Mouse (Mus musculus) forebrain, postnatal 0 days (tissue): ENCODE results near the gene Tmem144. TPM values are rescaled to one million over a fixed set of nuclear protein-coding genes. Genes with fewer than 3 reads are reported as not detected.

Experiments used
- ATAC-seq: fragments of 200-750 bp; cut with Nextera tagmentation; 2 replicates; pipeline ENCODE4 v1.8.0; 2017; ENCODE audit warnings: mild to moderate bottlenecking, moderate library complexity
- DNase-seq: peaks from one replicate; pipeline ENCODE4 v3.0.0-alpha.2; 2015
- H3K27ac ChIP-seq: fragments of 300-500 bp; sonication (generic); 2 replicates; pipeline ENCODE4 v1.5.1; 2014; ENCODE audit warnings: low read depth, mild to moderate bottlenecking, antibody characterized with exemption, low read length, moderate library complexity, mixed read lengths
- H3K27me3 ChIP-seq: fragments of 300-500 bp; sonication (generic); 2 replicates; pipeline ENCODE4 v1.6.1; 2014; ENCODE audit warnings: mild to moderate bottlenecking, low read length, mixed read lengths; ENCODE audit not compliant: insufficient read depth
- H3K36me3 ChIP-seq: fragments of 300-500 bp; sonication (generic); 2 replicates; pipeline ENCODE4 v1.6.1; 2014; ENCODE audit warnings: mild to moderate bottlenecking, moderate library complexity; ENCODE audit not compliant: insufficient read depth
- H3K4me1 ChIP-seq: fragments of 300-500 bp; sonication (generic); 2 replicates; pipeline ENCODE4 v1.6.1; 2014; ENCODE audit warnings: antibody characterized with exemption; ENCODE audit not compliant: insufficient read depth
- H3K4me2 ChIP-seq: fragments of 300-500 bp; sonication (generic); 2 replicates; pipeline ENCODE4 v1.6.1; 2014; ENCODE audit warnings: low read depth, mild to moderate bottlenecking, moderate library complexity
- H3K4me3 ChIP-seq: fragments of 300-500 bp; sonication (generic); 2 replicates; pipeline ENCODE4 v1.5.1; 2014; ENCODE audit warnings: low read depth, low read length, mixed read lengths
- H3K9ac ChIP-seq: fragments of 300-500 bp; sonication (generic); 2 replicates; pipeline ENCODE4 v1.6.1; 2014; ENCODE audit warnings: mild to moderate bottlenecking
- H3K9me3 ChIP-seq: fragments of 300-500 bp; sonication (generic); 2 replicates; pipeline ENCODE4 v1.6.1; 2016; ENCODE audit warnings: low read length
- CTCF ChIP-seq: sonication (generic); IDR thresholded peaks from 2 replicates; pipeline ENCODE4 v1.5.1; 2016; ENCODE audit warnings: antibody characterized with exemption, control low read depth, low read depth
- WGBS: fragments of 180-500 bp; shearing (Covaris S2); extraction: QIAGEN DNeasy Blood & Tissue Kit; methylation state at CpG from one replicate; pipeline ENCODE4 v1.1.7; 2014; 5-methylcytosine and 5-hydroxymethylcytosine counted together
- polyA plus RNA-seq: library from polyadenylated mRNA; unstranded; fragments of >200 nt; fragmentation: Nextera tagmentation; extraction: Ambion mirVana; gene quantifications from 2 replicates; pipeline ENCODE4 v1.2.1, GENCODE M21; 2015
- total RNA-seq: library from RNA; depleted of rRNA; stranded (reverse); fragments of >200 nt; gene quantifications from 2 replicates; pipeline ENCODE4 v1.2.3, GENCODE M21; 2014

Tmem144 gene
- total and polyA plus RNA-seq, 2 experiments from 2014 or later, result 1.00 to 2.6 TPM

DNA sequence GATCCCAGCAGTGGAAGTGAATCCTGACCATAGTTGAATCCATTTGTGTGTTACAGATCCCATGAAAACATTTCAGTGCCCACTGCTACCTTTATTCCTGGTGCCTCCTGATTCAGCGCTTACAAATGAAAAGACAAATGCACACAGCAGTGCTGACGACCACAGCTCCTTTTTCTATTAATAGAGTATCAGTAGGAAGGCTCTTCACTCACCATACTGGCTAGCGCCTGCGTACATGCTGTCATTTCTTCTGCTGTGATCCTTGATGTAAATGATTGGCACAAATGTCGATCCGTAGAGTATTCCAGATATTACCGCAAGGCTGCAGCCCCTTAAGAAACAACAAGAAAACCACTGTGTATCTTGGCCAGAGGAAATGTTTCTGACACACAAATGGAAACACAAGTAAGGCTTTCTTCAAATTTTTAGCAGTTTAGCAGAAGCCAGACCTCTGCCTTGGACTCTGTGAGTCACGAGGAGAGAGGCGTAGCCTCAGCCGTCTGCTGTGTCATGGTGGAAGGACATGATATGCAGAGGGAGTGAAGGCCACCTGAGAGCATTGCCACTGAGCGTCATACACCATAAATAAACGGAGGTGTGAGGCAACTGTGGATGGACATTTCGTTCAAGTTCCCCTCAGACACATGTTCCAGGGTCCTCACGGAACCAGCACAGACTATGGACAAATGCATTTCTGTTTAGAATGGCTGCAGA, 27.3 kb downstream of the Tmem144 start:
- Histone ChIP-seq H3K36me3 (no peaks in the 10 kb centered on the region), H3K4me2 (no peak overlapping the region), H3K4me3 (no peak overlapping the region), H3K4me1 (no peaks in the 10 kb centered on the region), H3K27ac (no peak overlapping the region), H3K9ac (no peak overlapping the region), H3K27me3 (no peaks in the 10 kb centered on the region), H3K9me3 (no peaks in the 10 kb centered on the region)
- no peak for TF ChIP-seq CTCF
- ATAC-seq (no peak), DNase-seq (no peak)
- WGBS, result 89% methylated on average over 14 of the region's 14 CpGs

DNA sequence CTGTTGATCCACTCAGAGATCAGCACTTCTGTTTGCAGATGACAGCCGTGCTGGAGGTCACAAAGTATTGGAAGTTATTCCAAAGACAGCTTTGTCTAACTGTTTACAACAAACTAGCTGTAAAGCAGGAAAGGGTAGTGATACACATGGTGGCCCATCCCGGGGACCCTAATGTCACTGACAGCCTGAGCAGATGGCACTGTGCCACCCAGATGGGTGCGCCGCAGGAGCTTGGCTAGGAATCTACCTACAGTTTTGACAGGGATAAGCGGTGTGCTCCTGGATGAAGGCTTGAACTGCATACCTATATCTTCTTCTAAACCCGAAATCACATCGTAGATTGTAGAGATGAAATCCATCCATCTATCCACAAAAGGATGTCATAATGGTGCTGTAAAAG, 29.4 kb downstream of the Tmem144 start:
- 92% methylated on average over 7 of the region's 7 CpGs for WGBS

GRCm38 (mm10) chr3:79821131-79821530, 31.4 kb downstream of the Tmem144 start:
- Histone ChIP-seq H3K4me2 (no peak overlapping the region), H3K27ac (no peak overlapping the region), H3K9ac (no peak overlapping the region), H3K36me3 (no peaks in the 10 kb centered on the region), H3K4me1 (no peaks in the 10 kb centered on the region), H3K9me3 (no peaks in the 10 kb centered on the region), H3K27me3 (no peaks in the 10 kb centered on the region), H3K4me3 (no peak overlapping the region)
- WGBS, result 76% methylated on average over 16 of the region's 16 CpGs
- DNase-seq (no peak), ATAC-seq (peak; percentile 54; the same call in 1 of the 2 replicates)
- no peak for TF ChIP-seq CTCF

More for the DNA sequence above, 29.4 kb downstream of the Tmem144 start:
- H3K9ac ChIP-seq, result no peak overlapping the region
- no peak for TF ChIP-seq CTCF
- no peaks in the 10 kb centered on the region for H3K4me1 ChIP-seq
- DNase-seq, result no peak
- H3K4me2 ChIP-seq, result no peak overlapping the region
- no peak for ATAC-seq
- H3K36me3 ChIP-seq, result no peaks in the 10 kb centered on the region
- H3K9me3 ChIP-seq, result no peaks in the 10 kb centered on the region
- H3K27me3 ChIP-seq, result no peaks in the 10 kb centered on the region
- no peak overlapping the region for H3K4me3 ChIP-seq
- H3K27ac ChIP-seq, result no peak overlapping the region

DNA sequence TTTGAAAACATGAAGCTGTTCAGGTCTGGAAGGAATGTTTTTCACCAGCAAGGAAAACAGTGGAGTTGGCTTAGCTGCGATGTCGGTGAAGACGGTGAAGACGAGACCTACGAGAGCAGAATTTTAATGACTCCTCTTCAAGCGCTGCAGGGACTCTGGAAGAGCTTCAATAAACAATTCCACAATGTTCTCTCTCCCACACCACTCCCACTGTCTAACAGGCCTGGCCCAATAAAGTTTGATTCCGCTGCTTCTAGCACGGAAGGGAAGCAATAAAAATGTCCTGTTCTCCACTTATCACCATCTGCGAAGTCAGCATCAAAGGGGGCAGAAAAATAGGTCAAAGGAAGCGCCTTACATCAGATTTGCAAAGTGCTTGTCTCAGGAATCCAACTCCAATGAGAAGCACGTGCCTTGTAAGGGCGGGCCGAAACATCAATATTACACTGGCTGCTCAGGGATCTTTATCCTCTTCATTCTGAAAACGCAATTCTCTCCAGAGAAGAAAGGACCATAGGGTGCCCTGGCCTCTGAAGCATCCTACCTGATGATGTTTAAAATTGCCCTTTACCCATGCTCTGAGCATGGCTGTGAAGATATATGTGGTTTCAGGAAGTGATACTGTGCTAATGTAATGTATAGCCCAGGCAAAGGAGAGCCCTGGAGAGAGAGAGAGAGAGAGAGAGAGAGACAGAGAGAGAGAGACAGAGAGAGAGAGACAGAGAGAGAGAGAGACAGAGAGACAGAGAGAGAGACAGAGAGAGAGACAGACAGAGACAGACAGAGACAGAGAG, 34.2 kb downstream of the Tmem144 start:
- Histone ChIP-seq H3K9me3 (no peaks in the 10 kb centered on the region), H3K27me3 (no peaks in the 10 kb centered on the region), H3K4me2 (no peak overlapping the region), H3K9ac (no peak overlapping the region), H3K4me1 (no peaks in the 10 kb centered on the region), H3K4me3 (no peak overlapping the region), H3K36me3 (no peaks in the 10 kb centered on the region), H3K27ac (no peak overlapping the region)
- TF ChIP-seq CTCF, result no peak
- WGBS, result 55% methylated on average over 14 of the region's 14 CpGs
- DNase-seq (no peak), ATAC-seq (peak; percentile 48)

DNA sequence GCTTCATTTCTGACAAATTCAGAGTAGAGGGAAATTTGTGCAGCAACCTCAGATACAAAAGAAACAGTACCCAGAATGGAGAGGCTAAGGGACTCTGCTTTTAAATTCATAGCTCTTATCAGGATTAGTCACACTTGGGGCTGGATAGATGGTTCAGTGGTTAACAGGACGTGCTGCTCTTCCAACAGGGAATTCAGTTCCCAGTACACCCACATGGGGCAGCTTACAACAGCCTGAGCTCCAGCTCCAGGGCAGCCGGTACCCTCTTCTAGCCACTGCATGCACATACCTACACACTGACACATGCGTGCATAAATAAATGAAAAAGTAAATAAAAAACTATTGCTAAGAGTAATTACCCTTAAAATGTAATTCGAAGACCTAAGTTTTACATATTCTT, 36.3 kb downstream of the Tmem144 start:
- H3K4me2 ChIP-seq, result no peak overlapping the region
- H3K27me3 ChIP-seq, result no peaks in the 10 kb centered on the region
- H3K9me3 ChIP-seq, result no peaks in the 10 kb centered on the region
- peak; percentile 15; the same call in 1 of the 2 replicates for TF ChIP-seq CTCF
- no peak for ATAC-seq
- H3K4me3 ChIP-seq, result no peak overlapping the region
- no peak overlapping the region for H3K27ac ChIP-seq
- no peaks in the 10 kb centered on the region for H3K36me3 ChIP-seq
- DNase-seq, result no peak
- H3K4me1 ChIP-seq, result no peaks in the 10 kb centered on the region
- WGBS, result 80% methylated on average over 4 of the region's 4 CpGs
- H3K9ac ChIP-seq, result no peak overlapping the region

GRCm38 (mm10) chr3:79813814-79814490, 38.6 kb downstream of the Tmem144 start:
- H3K4me1 ChIP-seq, result no peaks in the 10 kb centered on the region
- peak; percentile 91 for DNase-seq
- ATAC-seq, result peak; percentile 92
- no peak overlapping the region for H3K9ac ChIP-seq
- H3K27me3 ChIP-seq, result no peaks in the 10 kb centered on the region
- H3K4me2 ChIP-seq, result peak overlapping the region; percentile 37
- no peaks in the 10 kb centered on the region for H3K36me3 ChIP-seq
- TF ChIP-seq CTCF, result peak; percentile 93
- WGBS, result 21% methylated on average over 19 of the region's 19 CpGs
- no peak overlapping the region for H3K27ac ChIP-seq
- H3K9me3 ChIP-seq, result no peaks in the 10 kb centered on the region
- H3K4me3 ChIP-seq, result peak overlapping the region; percentile 13; the same call in 1 of the 2 replicates

- H3K9me3 ChIP-seq, result no peaks in the 10 kb centered on the region
- H3K27ac ChIP-seq, result no peak overlapping the region
- TF ChIP-seq CTCF, result no peak
- H3K4me1 ChIP-seq, result no peaks in the 10 kb centered on the region
- no peak for DNase-seq
- no peaks in the 10 kb centered on the region for H3K36me3 ChIP-seq
- H3K27me3 ChIP-seq, result no peaks in the 10 kb centered on the region
- WGBS, result 85% methylated on average over 2 of the region's 2 CpGs
- H3K9ac ChIP-seq, result no peak overlapping the region
- no peak overlapping the region for H3K4me2 ChIP-seq
- no peak for ATAC-seq
- H3K4me3 ChIP-seq, result no peak overlapping the region
These were observed 40.5 kb downstream of the Tmem144 start for GRCm38 (mm10) chr3:79812042-79812441.
